Mouse (Mus musculus): Measurements from ENCODE around the gene St6galnac3. TPM values are rescaled to one million over a fixed set of nuclear protein-coding genes. Genes with fewer than 3 reads are reported as not detected.
A peak's percentile ranks its signal among the peaks of the same experiment; 100 is the strongest.

St6galnac3 gene
- polyA plus RNA-seq, 1 experiment from 2014 or later = 48.6 TPM

DNA sequence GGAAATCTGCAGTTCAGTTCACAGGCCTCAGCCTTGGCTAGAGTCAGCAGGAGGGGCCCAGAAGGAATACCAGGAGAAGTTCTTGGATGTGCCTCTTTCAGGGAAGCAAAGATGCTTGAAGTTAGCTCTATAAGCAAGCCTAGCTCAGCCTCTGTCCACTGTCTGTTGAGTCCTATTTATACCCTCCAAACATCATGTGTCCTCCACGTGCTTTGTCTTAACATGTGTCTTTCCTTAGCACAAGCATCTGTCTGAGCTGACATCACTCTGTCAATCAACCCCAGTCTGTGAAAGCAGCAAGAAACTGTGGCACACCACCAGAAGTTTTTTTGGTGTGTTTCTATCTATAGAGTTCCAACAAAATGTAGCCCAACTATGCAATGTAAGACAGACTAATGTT is 26.5 kb upstream of the St6galnac3 start:
- Histone ChIP-seq H3K27ac (replicated peaks) (no peak overlapping the region), H3K9me3 (replicated peaks) (no peaks in the 10 kb centered on the region), H3K4me1 (0 out of 2 replicates have a peak, but pooled peaks cover 4% of the 10 kb centered on the region), H3K36me3 (no peaks in the 10 kb centered on the region), H3K4me3 (replicated peaks) (no peak overlapping the region), H3K9ac (no peak overlapping the region), H3K27me3 (no peaks in the 10 kb centered on the region), H3K4me2 (replicated peaks) (no peak overlapping the region)
- WGBS = 23% methylated on average over 1 of the region's 1 CpGs
- no peak for ATAC-seq (ENCODE audit: insufficient number of reproducible peaks, low FRiP score, low TSS enrichment, low read depth)

DNA sequence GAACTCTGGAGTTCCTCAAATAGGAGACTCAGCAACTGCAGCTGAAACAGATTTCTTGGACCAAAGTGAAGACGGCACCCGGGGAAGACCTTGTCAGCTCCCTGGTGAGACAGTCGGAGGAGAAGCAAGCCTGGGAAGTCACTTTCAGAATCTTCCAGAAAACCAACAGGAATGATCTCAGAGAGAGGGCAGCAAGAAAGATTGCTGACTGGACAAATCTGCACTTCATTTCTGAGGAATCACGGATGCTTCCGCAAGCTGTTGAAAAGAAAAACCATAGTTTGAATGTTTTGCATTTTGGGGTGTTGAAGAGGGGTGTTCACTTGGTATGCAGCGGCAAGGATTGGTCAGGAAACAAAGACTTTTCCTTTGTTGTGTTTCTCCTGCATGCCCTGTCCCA is 24.4 kb upstream of the St6galnac3 start:
- ATAC-seq (ENCODE audit: insufficient number of reproducible peaks, low FRiP score, low TSS enrichment, low read depth) = no peak
- H3K27me3 ChIP-seq = no peaks in the 10 kb centered on the region
- WGBS = 57% methylated on average over 6 of the region's 6 CpGs
- H3K4me3 ChIP-seq (replicated peaks) = no peak overlapping the region
- no peak overlapping the region for H3K9ac ChIP-seq
- no peak overlapping the region for H3K4me2 ChIP-seq (replicated peaks)
- H3K27ac ChIP-seq (replicated peaks) = no peak overlapping the region
- H3K4me1 ChIP-seq = 0 out of 2 replicates have a peak, but pooled peaks cover 10% of the 10 kb centered on the region
- no peaks in the 10 kb centered on the region for H3K9me3 ChIP-seq (replicated peaks)
- no peaks in the 10 kb centered on the region for H3K36me3 ChIP-seq

DNA sequence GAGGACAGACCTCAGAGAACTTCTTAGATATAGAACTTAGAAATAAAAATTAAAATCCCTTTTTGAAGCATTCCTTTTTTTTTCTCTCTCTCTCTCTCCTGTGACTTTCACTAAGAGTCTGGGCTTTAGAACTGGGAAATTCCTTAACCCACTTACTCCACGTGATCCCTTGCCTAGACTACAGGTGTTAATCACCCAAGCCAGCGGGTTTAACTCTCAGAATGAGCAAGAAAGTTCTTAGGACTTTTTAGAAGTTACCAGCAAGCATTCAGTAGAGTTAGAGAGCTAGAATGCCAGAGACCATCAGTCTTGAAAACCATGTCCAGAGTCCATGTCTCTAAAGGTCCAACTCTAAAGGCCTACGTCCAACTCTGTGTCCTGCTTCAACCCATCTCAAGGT is 23.3 kb upstream of the St6galnac3 start:
- 87% methylated on average over 3 of the region's 3 CpGs for WGBS
- Histone ChIP-seq H3K4me2 (replicated peaks) (no peak overlapping the region), H3K4me3 (replicated peaks) (no peak overlapping the region), H3K36me3 (no peaks in the 10 kb centered on the region), H3K27ac (replicated peaks) (no peak overlapping the region), H3K27me3 (no peaks in the 10 kb centered on the region), H3K9me3 (replicated peaks) (no peaks in the 10 kb centered on the region), H3K4me1 (0 out of 2 replicates have a peak, but pooled peaks cover 10% of the 10 kb centered on the region), H3K9ac (no peak overlapping the region)
- ATAC-seq (ENCODE audit: insufficient number of reproducible peaks, low FRiP score, low TSS enrichment, low read depth) = no peak

GRCm38 (mm10) chr3:153745099-153745498 is 20.1 kb upstream of the St6galnac3 start:
- Histone ChIP-seq H3K4me3 (replicated peaks) (no peak overlapping the region), H3K27ac (replicated peaks) (no peak overlapping the region), H3K4me1 (0 out of 2 replicates have a peak, but pooled peaks cover 10% of the 10 kb centered on the region), H3K9me3 (replicated peaks) (no peaks in the 10 kb centered on the region), H3K36me3 (no peaks in the 10 kb centered on the region), H3K9ac (no peak overlapping the region), H3K4me2 (replicated peaks) (no peak overlapping the region), H3K27me3 (no peaks in the 10 kb centered on the region)
- ATAC-seq (ENCODE audit: insufficient number of reproducible peaks, low FRiP score, low TSS enrichment, low read depth) = no peak
- WGBS = 41% methylated on average over 3 of the region's 3 CpGs

- WGBS = 75% methylated on average over 6 of the region's 6 CpGs
- Histone ChIP-seq H3K4me1 (peaks cover 11% of the 10 kb centered on the region; the same call in 1 of the 2 replicates), H3K27ac (replicated peaks) (no peak overlapping the region), H3K9me3 (replicated peaks) (no peaks in the 10 kb centered on the region), H3K36me3 (no peaks in the 10 kb centered on the region), H3K27me3 (no peaks in the 10 kb centered on the region), H3K4me3 (replicated peaks) (no peak overlapping the region), H3K9ac (no peak overlapping the region), H3K4me2 (replicated peaks) (no peak overlapping the region)
- no peak for ATAC-seq (ENCODE audit: insufficient number of reproducible peaks, low FRiP score, low TSS enrichment, low read depth)
Measured at GRCm38 (mm10) chr3:153744447-153744846, 19.5 kb upstream of the St6galnac3 start.

GRCm38 (mm10) chr3:153741800-153742199 is 16.8 kb upstream of the St6galnac3 start:
- Histone ChIP-seq H3K9ac (no peak overlapping the region), H3K4me1 (peaks cover 33% of the 10 kb centered on the region), H3K4me2 (replicated peaks) (no peak overlapping the region), H3K9me3 (replicated peaks) (no peaks in the 10 kb centered on the region), H3K27ac (replicated peaks) (no peak overlapping the region), H3K4me3 (replicated peaks) (no peak overlapping the region), H3K27me3 (no peaks in the 10 kb centered on the region), H3K36me3 (no peaks in the 10 kb centered on the region)
- 85% methylated on average over 7 of the region's 7 CpGs for WGBS
- ATAC-seq (ENCODE audit: insufficient number of reproducible peaks, low FRiP score, low TSS enrichment, low read depth) = no peak

DNA sequence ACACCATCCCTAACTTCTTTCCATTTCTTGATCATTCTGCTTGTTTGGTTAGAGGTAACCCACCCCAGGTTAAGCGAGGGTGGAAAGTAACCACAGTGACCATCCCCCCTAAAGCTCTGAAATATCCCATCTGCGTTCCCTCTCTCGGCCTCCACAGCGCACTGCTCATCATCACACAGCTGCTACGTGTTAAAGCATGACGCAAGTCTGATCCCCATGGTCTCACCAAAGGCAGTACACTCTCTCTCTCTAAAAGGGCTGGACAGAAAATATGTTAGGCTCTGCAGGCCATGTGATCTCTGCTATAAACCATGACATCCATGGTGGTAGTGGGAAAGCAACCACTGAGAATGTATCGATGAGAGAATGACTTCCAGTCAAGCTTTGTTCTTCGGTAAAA is 14.4 kb upstream of the St6galnac3 start:
- Histone ChIP-seq H3K9ac (no peak overlapping the region), H3K9me3 (replicated peaks) (no peaks in the 10 kb centered on the region), H3K4me1 (peaks cover 29% of the 10 kb centered on the region), H3K36me3 (no peaks in the 10 kb centered on the region), H3K4me2 (replicated peaks) (peak overlapping the region; percentile 15; the same call in 1 of the 2 replicates), H3K4me3 (replicated peaks) (no peak overlapping the region), H3K27ac (replicated peaks) (peak overlapping the region; percentile 86), H3K27me3 (no peaks in the 10 kb centered on the region)
- WGBS = 30% methylated on average over 8 of the region's 8 CpGs
- ATAC-seq (ENCODE audit: insufficient number of reproducible peaks, low FRiP score, low TSS enrichment, low read depth) = peak; percentile 90

DNA sequence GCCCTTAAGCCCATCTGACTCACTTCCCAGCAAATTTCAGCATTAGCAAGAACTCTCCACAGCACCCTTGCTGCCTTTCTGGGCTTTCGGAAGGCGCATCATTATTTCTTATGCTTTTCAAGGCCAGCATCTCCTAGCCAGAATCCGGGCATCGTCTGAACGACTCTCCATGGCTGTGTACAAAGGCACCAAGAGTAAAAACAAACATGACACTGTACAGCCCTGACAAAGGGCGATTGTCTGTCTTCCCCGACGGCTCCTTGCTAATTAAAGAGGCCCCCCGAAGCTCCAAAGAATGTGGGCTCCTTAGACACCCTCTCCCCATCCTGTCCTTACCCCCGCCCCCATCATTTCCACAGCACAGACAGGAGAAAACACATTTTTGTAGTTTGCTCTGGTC is 13.4 kb upstream of the St6galnac3 start:
- no peaks in the 10 kb centered on the region for H3K36me3 ChIP-seq
- WGBS = 30% methylated on average over 10 of the region's 10 CpGs
- no peaks in the 10 kb centered on the region for H3K27me3 ChIP-seq
- H3K9ac ChIP-seq = no peak overlapping the region
- H3K4me1 ChIP-seq = peaks cover 29% of the 10 kb centered on the region
- H3K4me2 ChIP-seq (replicated peaks) = no peak overlapping the region
- no peak for ATAC-seq (ENCODE audit: insufficient number of reproducible peaks, low FRiP score, low TSS enrichment, low read depth)
- no peaks in the 10 kb centered on the region for H3K9me3 ChIP-seq (replicated peaks)
- H3K4me3 ChIP-seq (replicated peaks) = no peak overlapping the region
- peak overlapping the region; percentile 86 for H3K27ac ChIP-seq (replicated peaks)

- Histone ChIP-seq H3K36me3 (no peaks in the 10 kb centered on the region), H3K9me3 (replicated peaks) (no peaks in the 10 kb centered on the region), H3K27me3 (no peaks in the 10 kb centered on the region), H3K4me1 (peaks cover 37% of the 10 kb centered on the region), H3K4me3 (replicated peaks) (no peak overlapping the region), H3K9ac (no peak overlapping the region), H3K4me2 (replicated peaks) (no peak overlapping the region), H3K27ac (replicated peaks) (no peak overlapping the region)
- 71% methylated on average over 16 of the region's 16 CpGs for WGBS
- ATAC-seq (ENCODE audit: insufficient number of reproducible peaks, low FRiP score, low TSS enrichment, low read depth) = no peak
Measured at GRCm38 (mm10) chr3:153736756-153737280, 11.8 kb upstream of the St6galnac3 start.

- 58% methylated on average over 13 of the region's 13 CpGs for WGBS
- Histone ChIP-seq H3K4me2 (replicated peaks) (no peak overlapping the region), H3K9me3 (replicated peaks) (no peaks in the 10 kb centered on the region), H3K36me3 (no peaks in the 10 kb centered on the region), H3K4me1 (peaks cover 39% of the 10 kb centered on the region), H3K9ac (no peak overlapping the region), H3K27ac (replicated peaks) (no peak overlapping the region), H3K4me3 (replicated peaks) (no peak overlapping the region), H3K27me3 (no peaks in the 10 kb centered on the region)
- no peak for ATAC-seq (ENCODE audit: insufficient number of reproducible peaks, low FRiP score, low TSS enrichment, low read depth)
Measured at GRCm38 (mm10) chr3:153735796-153736549, 11.0 kb upstream of the St6galnac3 start.

DNA sequence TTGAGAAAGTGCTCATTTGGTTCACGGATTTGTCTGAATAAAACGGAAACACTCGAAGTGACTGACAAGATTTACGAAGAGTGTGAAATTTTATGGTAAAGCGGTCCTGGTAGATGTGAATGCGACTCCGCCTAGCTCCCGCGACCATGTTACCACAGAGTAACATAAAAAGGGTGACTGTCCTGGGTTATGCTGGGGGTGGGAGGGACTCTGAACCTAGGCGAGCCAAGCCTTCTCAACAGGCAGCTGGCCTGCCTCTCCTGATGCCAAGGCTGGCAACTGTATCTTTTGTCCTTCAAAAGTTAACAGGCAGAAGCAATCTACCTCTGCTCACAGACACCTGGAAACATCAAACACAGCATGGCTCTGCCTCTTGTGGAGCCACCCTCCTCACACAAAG is 9.8 kb upstream of the St6galnac3 start:
- Histone ChIP-seq H3K9ac (no peak overlapping the region), H3K9me3 (replicated peaks) (no peaks in the 10 kb centered on the region), H3K4me3 (replicated peaks) (no peak overlapping the region), H3K36me3 (no peaks in the 10 kb centered on the region), H3K4me1 (peaks cover 39% of the 10 kb centered on the region), H3K27ac (replicated peaks) (no peak overlapping the region), H3K4me2 (replicated peaks) (no peak overlapping the region), H3K27me3 (no peaks in the 10 kb centered on the region)
- WGBS = 69% methylated on average over 10 of the region's 10 CpGs
- no peak for ATAC-seq (ENCODE audit: insufficient number of reproducible peaks, low FRiP score, low TSS enrichment, low read depth)

Data from embryonic facial prominence, embryonic 15.5 days (tissue).